Mouse (Mus musculus) lung, postnatal 0 days (tissue): Measurements from ENCODE around the gene Adcy5. TPM values are rescaled to one million over a fixed set of nuclear protein-coding genes. Genes with fewer than 3 reads are reported as not detected.
A peak's percentile ranks its signal among the peaks of the same experiment; 100 is the strongest.

Experiments
- ATAC-seq: fragments of 200-750 bp; cut with Nextera tagmentation; 2 replicates; pipeline ENCODE4 v1.8.0; 2017; ENCODE audit warnings: moderate library complexity
- DNase-seq: peaks from one replicate; pipeline ENCODE4 v3.0.0-alpha.2; 2016; ENCODE audit warnings: low spot score
- H3K27ac ChIP-seq: fragments of 300-500 bp; sonication (generic); 2 replicates; pipeline ENCODE4 v1.5.1; 2014; ENCODE audit warnings: antibody characterized with exemption, mild to moderate bottlenecking, low read length, mixed read lengths
- H3K27me3 ChIP-seq: fragments of 300-500 bp; sonication (generic); replicated peaks from 2 replicates; pipeline ENCODE4 v1.6.1; 2014; ENCODE audit warnings: low read length, mixed read lengths; ENCODE audit not compliant: insufficient read depth
- H3K36me3 ChIP-seq: fragments of 300-500 bp; sonication (generic); 2 replicates; pipeline ENCODE4 v1.6.1; 2014; ENCODE audit warnings: low read length, mixed read lengths; ENCODE audit not compliant: insufficient read depth
- H3K4me1 ChIP-seq: fragments of 300-500 bp; sonication (generic); 2 replicates; pipeline ENCODE4 v1.6.1; 2014; ENCODE audit warnings: antibody characterized with exemption, low read depth, low read length, mixed read lengths; ENCODE audit not compliant: insufficient read depth
- H3K4me2 ChIP-seq: fragments of 300-500 bp; sonication (generic); replicated peaks from 2 replicates; pipeline ENCODE4 v1.6.1; 2014; ENCODE audit warnings: low read depth, mild to moderate bottlenecking, low read length, moderate library complexity, mixed read lengths
- H3K4me3 ChIP-seq: fragments of 300-500 bp; sonication (generic); 2 replicates; pipeline ENCODE4 v1.5.1; 2014; ENCODE audit warnings: low read depth, low read length
- H3K9ac ChIP-seq: fragments of 300-500 bp; sonication (generic); replicated peaks from 2 replicates; pipeline ENCODE4 v1.6.1; 2014; ENCODE audit warnings: low read depth, mild to moderate bottlenecking
- H3K9me3 ChIP-seq: fragments of 300-500 bp; sonication (generic); 2 replicates; pipeline ENCODE4 v1.6.1; 2016; ENCODE audit warnings: low read length, mixed read lengths
- CTCF ChIP-seq: IDR thresholded peaks from 2 replicates; pipeline ENCODE4 v1.5.1; 2016; ENCODE audit warnings: antibody characterized with exemption, mild to moderate bottlenecking
- EP300 ChIP-seq: IDR thresholded peaks from 2 replicates; pipeline ENCODE4 v1.6.1; 2016; ENCODE audit warnings: antibody characterized with exemption, mild to moderate bottlenecking, control low read depth
- WGBS: fragments of 180-500 bp; shearing (Covaris S2); extraction: QIAGEN DNeasy Blood & Tissue Kit; methylation state at CpG from one replicate; pipeline ENCODE4 v1.1.7; 2014; 5-methylcytosine and 5-hydroxymethylcytosine counted together
- polyA plus RNA-seq: library from polyadenylated mRNA; unstranded; fragments of >200 nt; fragmentation: Nextera tagmentation; extraction: Ambion mirVana; gene quantifications from 2 replicates; pipeline ENCODE4 v1.2.1, GENCODE M21; 2015

Adcy5 gene
- polyA plus RNA-seq, 1 experiment from 2014 or later: 0.48 TPM

GRCm38 (mm10) chr16:35232153-35232750 is 77.6 kb downstream of the Adcy5 start:
- Histone ChIP-seq H3K36me3 (no peaks in the 10 kb centered on the region), H3K4me1 (no peaks in the 10 kb centered on the region; the same call in 1 of the 2 replicates), H3K27ac (no peak overlapping the region), H3K4me2 (no peak overlapping the region), H3K9me3 (no peaks in the 10 kb centered on the region), H3K9ac (no peak overlapping the region), H3K4me3 (no peak overlapping the region), H3K27me3 (no peaks in the 10 kb centered on the region)
- DNase-seq (peak; percentile 24), ATAC-seq (no peak)
- TF ChIP-seq CTCF (no peak), EP300 (no peak)
- WGBS: 22% methylated on average over 14 of the region's 14 CpGs

- 81% methylated on average over 4 of the region's 4 CpGs for WGBS
- no peak overlapping the region for H3K27ac ChIP-seq
- H3K4me1 ChIP-seq: no peaks in the 10 kb centered on the region; the same call in 1 of the 2 replicates
- no peak for DNase-seq
- no peaks in the 10 kb centered on the region for H3K9me3 ChIP-seq
- H3K9ac ChIP-seq: no peak overlapping the region
- ATAC-seq: no peak
- no peaks in the 10 kb centered on the region for H3K27me3 ChIP-seq
- H3K36me3 ChIP-seq: no peaks in the 10 kb centered on the region
- no peak overlapping the region for H3K4me2 ChIP-seq
- no peak for TF ChIP-seq EP300
- no peak for TF ChIP-seq CTCF
- H3K4me3 ChIP-seq: no peak overlapping the region
Measured at GRCm38 (mm10) chr16:35233329-35233728, 78.7 kb downstream of the Adcy5 start.

GRCm38 (mm10) chr16:35237091-35237490 is 82.4 kb downstream of the Adcy5 start:
- Histone ChIP-seq H3K4me1 (no peaks in the 10 kb centered on the region), H3K27me3 (no peaks in the 10 kb centered on the region), H3K27ac (no peak overlapping the region), H3K9ac (no peak overlapping the region), H3K36me3 (no peaks in the 10 kb centered on the region), H3K4me2 (no peak overlapping the region), H3K9me3 (no peaks in the 10 kb centered on the region), H3K4me3 (no peak overlapping the region)
- DNase-seq: no peak
- TF ChIP-seq CTCF: no peak
- ATAC-seq: no peak
- WGBS: 89% methylated on average over 7 of the region's 7 CpGs

GRCm38 (mm10) chr16:35239318-35239965 is 84.8 kb downstream of the Adcy5 start:
- no peaks in the 10 kb centered on the region for H3K4me1 ChIP-seq
- ATAC-seq (no peak), DNase-seq (no peak)
- H3K9ac ChIP-seq: no peak overlapping the region
- no peaks in the 10 kb centered on the region for H3K27me3 ChIP-seq
- WGBS: 56% methylated on average over 12 of the region's 12 CpGs
- TF ChIP-seq EP300: no peak
- H3K36me3 ChIP-seq: no peaks in the 10 kb centered on the region
- H3K27ac ChIP-seq: no peak overlapping the region
- H3K9me3 ChIP-seq: no peaks in the 10 kb centered on the region
- no peak overlapping the region for H3K4me2 ChIP-seq
- H3K4me3 ChIP-seq: no peak overlapping the region

GRCm38 (mm10) chr16:35239966-35240730 is 85.5 kb downstream of the Adcy5 start:
- Histone ChIP-seq H3K4me3 (no peak overlapping the region), H3K36me3 (no peaks in the 10 kb centered on the region), H3K4me2 (no peak overlapping the region), H3K9me3 (no peaks in the 10 kb centered on the region), H3K27me3 (no peaks in the 10 kb centered on the region), H3K4me1 (no peaks in the 10 kb centered on the region), H3K27ac (no peak overlapping the region), H3K9ac (no peak overlapping the region)
- 71% methylated on average over 4 of the region's 4 CpGs for WGBS
- TF ChIP-seq CTCF: no peak
- TF ChIP-seq EP300: no peak
- ATAC-seq (no peak), DNase-seq (no peak)

GRCm38 (mm10) chr16:35247364-35247763 is 92.7 kb downstream of the Adcy5 start:
- H3K9me3 ChIP-seq: no peaks in the 10 kb centered on the region
- TF ChIP-seq CTCF (no peak), EP300 (no peak)
- DNase-seq (no peak), ATAC-seq (no peak)
- no peak overlapping the region for H3K4me2 ChIP-seq
- no peaks in the 10 kb centered on the region for H3K27me3 ChIP-seq
- H3K9ac ChIP-seq: no peak overlapping the region
- no peaks in the 10 kb centered on the region for H3K4me1 ChIP-seq
- H3K4me3 ChIP-seq: no peak overlapping the region
- no peaks in the 10 kb centered on the region for H3K36me3 ChIP-seq
- H3K27ac ChIP-seq: no peak overlapping the region
- WGBS: 59% methylated on average over 3 of the region's 3 CpGs
